Mouse (Mus musculus): ENCODE data around the gene Zfp53. TPM values are rescaled to one million over a fixed set of nuclear protein-coding genes. Genes with fewer than 3 reads are reported as not detected.

The Zfp53 gene
- polyA plus RNA-seq, 1 experiment from 2014 or later = 12.0 TPM

DNA sequence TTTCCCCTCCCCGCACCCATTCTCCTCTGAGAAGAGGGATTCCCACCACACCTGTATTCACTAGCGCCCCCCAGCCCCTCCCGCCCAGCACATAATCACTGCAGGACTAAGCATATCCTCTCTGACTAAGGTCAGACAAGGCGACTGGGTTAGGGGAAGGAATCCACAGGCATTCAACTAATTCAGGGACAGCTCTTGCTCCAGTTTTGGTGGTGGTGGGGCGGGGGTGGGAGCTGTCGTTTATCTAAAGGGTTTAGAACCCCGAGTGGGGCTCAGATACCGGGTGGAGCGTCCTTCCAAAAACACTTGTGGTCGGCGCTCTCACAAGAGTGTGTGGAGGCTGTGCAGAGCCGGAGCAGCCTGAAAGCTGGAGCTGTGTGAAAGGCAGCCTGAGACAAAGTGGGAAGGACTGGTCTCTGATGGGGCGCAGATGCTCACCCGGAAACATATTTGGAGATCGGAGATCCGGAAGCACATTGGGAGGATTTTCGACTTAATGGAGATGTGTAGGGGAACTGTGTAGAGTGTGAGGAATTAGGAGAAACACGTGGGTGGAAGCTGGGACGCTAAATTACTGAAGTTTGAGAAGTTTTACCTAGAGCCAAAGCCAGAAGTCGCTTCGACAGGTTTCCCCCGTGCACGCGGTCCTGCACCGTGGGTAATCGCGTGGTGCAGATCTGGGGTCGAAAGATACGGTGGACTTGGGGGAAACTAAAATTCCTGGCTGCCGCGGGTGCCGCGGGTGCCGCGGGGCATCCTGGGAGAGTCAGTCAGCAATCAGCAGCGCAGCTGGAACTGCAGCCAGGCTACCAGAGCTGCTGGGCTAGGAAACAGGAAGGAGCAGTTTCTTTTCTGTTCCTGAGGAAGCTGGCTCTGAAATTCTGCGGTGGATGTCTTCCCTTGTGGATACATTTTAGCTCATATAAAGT lies 27.7 kb downstream of the Zfp53 start:
- Histone ChIP-seq H3K4me3 (ENCODE audit: low read length) (peak overlapping the region; percentile 71), H3K4me2 (ENCODE audit: low read depth, low read length) (peak overlapping the region; percentile 79), H3K9me3 (ENCODE audit: control insufficient read depth, low read length) (no peaks in the 10 kb centered on the region), H3K36me3 (ENCODE audit: control insufficient read depth, insufficient read depth, low read length) (peaks cover 4% of the 10 kb centered on the region), H3K9ac (ENCODE audit: low read length) (peak overlapping the region; percentile 73), H3K27ac (ENCODE audit: low read length) (peak overlapping the region; percentile 96), H3K4me1 (replicated peaks; ENCODE audit: control insufficient read depth, insufficient read depth, low read length) (peaks cover 8% of the 10 kb centered on the region), H3K27me3 (ENCODE audit: control insufficient read depth, insufficient read depth, low read depth, low read length) (no peaks in the 10 kb centered on the region)
- WGBS = under 1% methylated on average over 37 of the region's 37 CpGs
- ATAC-seq (ENCODE audit: low read depth) = peak; percentile 93

DNA sequence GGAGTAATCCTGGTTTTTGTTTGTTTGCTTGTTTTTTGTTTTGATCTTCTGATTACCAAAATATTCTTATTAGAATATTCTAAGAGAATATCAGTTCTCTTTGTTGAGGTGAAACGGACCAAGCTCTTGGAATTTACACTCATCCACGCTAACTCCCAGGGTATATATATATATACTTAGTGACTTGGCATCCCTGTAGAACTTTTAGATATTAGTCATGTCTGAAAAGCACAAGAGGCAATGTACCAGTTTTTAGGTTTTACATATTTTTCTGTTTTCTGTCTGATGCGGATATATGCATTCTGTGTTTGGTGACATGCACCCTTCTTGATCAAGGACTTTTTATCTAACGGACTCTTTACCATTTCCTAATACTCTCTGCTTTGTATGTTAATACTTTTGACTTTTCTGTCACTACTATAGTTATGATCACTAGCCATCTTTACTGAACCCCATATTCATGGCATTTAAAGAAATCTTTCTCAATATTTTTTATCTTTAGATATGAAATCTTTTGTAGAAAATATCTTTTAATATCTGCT lies 28.4 kb downstream of the Zfp53 start:
- H3K9ac ChIP-seq (ENCODE audit: low read length) = peak overlapping the region; percentile 73
- peaks cover 8% of the 10 kb centered on the region for H3K4me1 ChIP-seq (replicated peaks; ENCODE audit: control insufficient read depth, insufficient read depth, low read length)
- no peak for ATAC-seq (ENCODE audit: low read depth)
- 22% methylated on average over 4 of the region's 4 CpGs for WGBS
- no peaks in the 10 kb centered on the region for H3K27me3 ChIP-seq (ENCODE audit: control insufficient read depth, insufficient read depth, low read depth, low read length)
- no peaks in the 10 kb centered on the region for H3K9me3 ChIP-seq (ENCODE audit: control insufficient read depth, low read length)
- H3K27ac ChIP-seq (ENCODE audit: low read length) = peak overlapping the region; percentile 96
- H3K4me3 ChIP-seq (ENCODE audit: low read length) = peak overlapping the region; percentile 71
- H3K4me2 ChIP-seq (ENCODE audit: low read depth, low read length) = peak overlapping the region; percentile 79
- H3K36me3 ChIP-seq (ENCODE audit: control insufficient read depth, insufficient read depth, low read length) = peaks cover under 1% of the 10 kb centered on the region

DNA sequence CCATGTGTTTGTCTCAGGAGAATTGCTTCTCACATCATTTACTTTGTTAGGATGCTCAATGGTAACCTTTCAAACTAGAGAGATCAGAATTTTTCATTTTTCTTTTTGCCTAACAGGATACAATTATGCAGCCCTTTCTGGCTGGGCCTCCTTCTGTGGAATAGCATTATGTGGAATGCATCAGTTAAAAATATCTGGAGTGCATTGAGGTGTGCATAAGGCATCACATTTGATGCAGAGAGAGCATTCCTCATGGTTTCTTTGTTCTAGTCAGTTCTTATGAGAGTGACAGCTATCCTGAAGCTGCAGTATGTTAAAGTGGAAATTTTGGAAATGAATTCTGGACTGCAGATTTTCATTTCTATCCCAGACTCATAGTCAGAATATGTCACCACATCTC lies 37.5 kb downstream of the Zfp53 start:
- ATAC-seq (ENCODE audit: low read depth) = no peak
- H3K36me3 ChIP-seq (ENCODE audit: control insufficient read depth, insufficient read depth, low read length) = no peaks in the 10 kb centered on the region

DNA sequence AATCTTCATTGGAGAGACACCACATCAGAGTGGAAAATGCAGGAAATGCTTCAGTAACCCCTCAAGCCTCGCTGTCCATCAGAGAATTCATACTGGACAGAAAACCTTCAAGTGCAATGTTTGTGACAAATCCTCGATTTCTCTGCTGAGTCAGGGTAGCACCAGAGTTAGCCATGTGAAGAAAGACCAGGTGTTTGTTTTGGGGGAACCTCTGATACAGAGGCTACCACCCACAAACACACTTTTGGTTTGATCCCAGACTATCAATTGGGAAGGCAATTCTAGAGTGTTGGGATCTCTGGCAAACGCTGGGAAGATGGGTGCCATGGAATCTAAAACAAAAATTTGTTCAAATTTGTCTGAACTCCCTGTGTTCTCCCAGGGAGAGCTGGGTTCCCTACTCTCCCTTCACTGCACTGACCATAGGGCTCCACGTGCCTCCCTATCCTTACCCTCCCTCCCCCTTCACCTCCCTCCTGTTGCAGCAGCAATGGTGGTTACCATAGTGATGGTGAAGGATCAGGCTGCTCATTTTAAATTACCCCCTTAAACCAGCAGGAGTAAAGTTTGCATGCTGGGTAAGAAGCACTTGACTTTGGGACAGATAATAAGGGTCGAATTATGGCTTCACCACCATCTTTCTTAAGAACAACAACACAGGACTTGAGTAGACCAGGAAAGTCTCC lies 42.0 kb downstream of the Zfp53 start:
- Histone ChIP-seq H3K27me3 (ENCODE audit: control insufficient read depth, insufficient read depth, low read depth, low read length) (no peaks in the 10 kb centered on the region), H3K4me2 (ENCODE audit: low read depth, low read length) (no peak overlapping the region), H3K9me3 (ENCODE audit: control insufficient read depth, low read length) (no peaks in the 10 kb centered on the region), H3K36me3 (ENCODE audit: control insufficient read depth, insufficient read depth, low read length) (no peaks in the 10 kb centered on the region), H3K9ac (ENCODE audit: low read length) (no peak overlapping the region), H3K4me3 (ENCODE audit: low read length) (no peak overlapping the region), H3K4me1 (replicated peaks; ENCODE audit: control insufficient read depth, insufficient read depth, low read length) (peaks cover 6% of the 10 kb centered on the region), H3K27ac (ENCODE audit: low read length) (no peak overlapping the region)
- 68% methylated on average over 5 of the region's 5 CpGs for WGBS
- ATAC-seq (ENCODE audit: low read depth) = no peak

More for the DNA sequence above, 37.5 kb downstream of the Zfp53 start:
- Histone ChIP-seq H3K9me3 (ENCODE audit: control insufficient read depth, low read length) (no peaks in the 10 kb centered on the region), H3K4me1 (replicated peaks; ENCODE audit: control insufficient read depth, insufficient read depth, low read length) (no peaks in the 10 kb centered on the region), H3K4me3 (ENCODE audit: low read length) (no peak overlapping the region), H3K27me3 (ENCODE audit: control insufficient read depth, insufficient read depth, low read depth, low read length) (no peaks in the 10 kb centered on the region), H3K27ac (ENCODE audit: low read length) (no peak overlapping the region), H3K9ac (ENCODE audit: low read length) (no peak overlapping the region), H3K4me2 (ENCODE audit: low read depth, low read length) (no peak overlapping the region)

DNA sequence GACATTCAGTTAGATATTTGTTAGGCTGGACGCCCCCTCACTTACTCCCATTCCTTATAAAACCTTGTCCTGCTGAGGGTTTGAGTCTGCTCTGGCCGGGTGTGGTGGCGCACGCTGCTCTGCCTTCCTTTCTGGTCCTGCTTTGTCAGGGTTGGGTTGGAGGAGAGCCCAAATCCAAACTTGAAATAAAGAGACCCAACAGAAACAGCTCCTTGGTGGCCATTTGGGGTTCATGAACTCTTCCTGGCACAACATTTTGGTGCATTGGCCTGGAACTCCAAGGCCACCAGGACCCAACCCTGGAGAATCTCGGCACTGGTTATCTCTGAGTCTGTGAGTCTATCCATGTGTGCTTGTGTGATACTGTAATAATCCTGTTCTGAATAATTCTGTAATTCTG lies 42.8 kb downstream of the Zfp53 start:
- H3K9me3 ChIP-seq (ENCODE audit: control insufficient read depth, low read length) = no peaks in the 10 kb centered on the region
- H3K4me1 ChIP-seq (replicated peaks; ENCODE audit: control insufficient read depth, insufficient read depth, low read length) = peaks cover 6% of the 10 kb centered on the region
- peak overlapping the region; percentile 88 for H3K4me3 ChIP-seq (ENCODE audit: low read length)
- ATAC-seq (ENCODE audit: low read depth) = peak; percentile 4
- 48% methylated on average over 5 of the region's 5 CpGs for WGBS
- peak overlapping the region; percentile 78 for H3K4me2 ChIP-seq (ENCODE audit: low read depth, low read length)
- H3K9ac ChIP-seq (ENCODE audit: low read length) = peak overlapping the region; percentile 99
- no peaks in the 10 kb centered on the region for H3K27me3 ChIP-seq (ENCODE audit: control insufficient read depth, insufficient read depth, low read depth, low read length)
- peak overlapping the region; percentile 99 for H3K27ac ChIP-seq (ENCODE audit: low read length)
- no peaks in the 10 kb centered on the region for H3K36me3 ChIP-seq (ENCODE audit: control insufficient read depth, insufficient read depth, low read length)

DNA sequence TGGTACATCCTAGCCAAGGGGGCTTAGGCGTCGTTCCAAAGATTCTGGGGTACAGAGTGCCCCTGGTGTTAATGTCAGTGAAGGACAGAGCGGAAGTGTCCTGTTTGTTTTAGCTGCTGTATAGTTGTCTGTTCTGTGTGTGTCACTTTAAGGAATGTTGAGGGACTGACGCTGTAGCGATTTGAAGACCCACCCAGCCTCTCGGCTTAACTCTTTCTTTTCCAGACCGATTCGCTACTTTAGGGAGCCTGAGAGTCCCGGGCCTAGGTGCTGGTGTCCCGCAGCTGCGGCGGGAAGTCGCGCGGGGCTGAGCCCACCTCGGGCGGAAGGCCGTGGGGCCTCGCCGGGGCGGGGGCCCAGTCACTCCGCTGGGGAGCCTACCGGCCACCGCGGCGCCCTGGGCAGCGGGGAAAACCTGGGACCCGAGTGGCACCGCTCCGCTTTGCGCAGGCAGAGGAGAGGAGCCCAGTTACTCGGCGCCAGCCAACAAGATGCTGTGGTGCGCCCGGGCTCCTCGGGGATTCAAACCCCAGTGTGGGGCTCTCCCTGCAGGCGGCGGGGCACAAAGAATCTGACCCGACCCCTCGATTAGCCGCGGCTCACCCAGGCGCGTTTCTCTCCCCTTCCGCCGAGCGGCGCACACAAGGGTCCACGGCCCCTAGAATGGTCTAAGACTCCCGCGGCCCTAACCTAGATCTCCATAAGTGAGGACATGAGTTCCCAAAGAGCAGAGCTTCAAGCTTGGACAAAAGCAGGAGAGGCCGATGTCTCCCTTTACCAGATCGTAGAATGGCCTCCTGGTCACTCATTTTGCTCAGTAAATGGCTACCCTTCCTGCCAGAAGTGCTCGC lies 43.5 kb downstream of the Zfp53 start:
- Histone ChIP-seq H3K27me3 (ENCODE audit: control insufficient read depth, insufficient read depth, low read depth, low read length) (no peaks in the 10 kb centered on the region), H3K4me3 (ENCODE audit: low read length) (peak overlapping the region; percentile 88), H3K27ac (ENCODE audit: low read length) (peak overlapping the region; percentile 99), H3K4me1 (replicated peaks; ENCODE audit: control insufficient read depth, insufficient read depth, low read length) (peaks cover 8% of the 10 kb centered on the region), H3K36me3 (ENCODE audit: control insufficient read depth, insufficient read depth, low read length) (no peaks in the 10 kb centered on the region), H3K9me3 (ENCODE audit: control insufficient read depth, low read length) (no peaks in the 10 kb centered on the region), H3K4me2 (ENCODE audit: low read depth, low read length) (peak overlapping the region; percentile 78), H3K9ac (ENCODE audit: low read length) (peak overlapping the region; percentile 99)
- ATAC-seq (ENCODE audit: low read depth) = peak; percentile 88
- WGBS = under 1% methylated on average over 54 of the region's 54 CpGs

DNA sequence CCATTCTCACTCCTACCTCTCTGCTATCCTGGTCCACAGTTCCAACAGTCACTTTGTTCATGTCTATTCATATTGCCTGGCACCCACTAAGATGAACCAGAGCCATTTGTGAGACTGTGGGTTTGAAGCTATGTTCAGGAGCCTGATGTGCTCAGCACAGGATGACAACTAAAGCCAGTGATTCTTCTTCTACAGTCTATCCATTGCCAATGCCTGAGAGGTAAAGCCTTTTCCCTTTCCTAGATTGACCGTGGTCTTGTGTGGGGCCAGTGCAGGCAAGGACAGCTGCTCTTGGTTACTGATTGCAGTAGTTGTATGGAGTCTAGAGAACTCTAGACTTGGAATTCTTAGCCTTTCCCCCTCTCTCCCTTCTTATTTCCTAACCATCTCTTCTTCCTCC lies 45.2 kb downstream of the Zfp53 start:
- 76% methylated on average over 1 of the region's 1 CpGs for WGBS
- no peak for ATAC-seq (ENCODE audit: low read depth)
- H3K27ac ChIP-seq (ENCODE audit: low read length) = 0 out of 2 replicates have a peak overlapping the region, but pooled peaks have one; percentile 5
- peaks cover 8% of the 10 kb centered on the region for H3K4me1 ChIP-seq (replicated peaks; ENCODE audit: control insufficient read depth, insufficient read depth, low read length)
- H3K9ac ChIP-seq (ENCODE audit: low read length) = no peak overlapping the region
- H3K27me3 ChIP-seq (ENCODE audit: control insufficient read depth, insufficient read depth, low read depth, low read length) = no peaks in the 10 kb centered on the region
- H3K4me2 ChIP-seq (ENCODE audit: low read depth, low read length) = no peak overlapping the region
- H3K36me3 ChIP-seq (ENCODE audit: control insufficient read depth, insufficient read depth, low read length) = no peaks in the 10 kb centered on the region
- H3K4me3 ChIP-seq (ENCODE audit: low read length) = no peak overlapping the region
- H3K9me3 ChIP-seq (ENCODE audit: control insufficient read depth, low read length) = no peaks in the 10 kb centered on the region

DNA sequence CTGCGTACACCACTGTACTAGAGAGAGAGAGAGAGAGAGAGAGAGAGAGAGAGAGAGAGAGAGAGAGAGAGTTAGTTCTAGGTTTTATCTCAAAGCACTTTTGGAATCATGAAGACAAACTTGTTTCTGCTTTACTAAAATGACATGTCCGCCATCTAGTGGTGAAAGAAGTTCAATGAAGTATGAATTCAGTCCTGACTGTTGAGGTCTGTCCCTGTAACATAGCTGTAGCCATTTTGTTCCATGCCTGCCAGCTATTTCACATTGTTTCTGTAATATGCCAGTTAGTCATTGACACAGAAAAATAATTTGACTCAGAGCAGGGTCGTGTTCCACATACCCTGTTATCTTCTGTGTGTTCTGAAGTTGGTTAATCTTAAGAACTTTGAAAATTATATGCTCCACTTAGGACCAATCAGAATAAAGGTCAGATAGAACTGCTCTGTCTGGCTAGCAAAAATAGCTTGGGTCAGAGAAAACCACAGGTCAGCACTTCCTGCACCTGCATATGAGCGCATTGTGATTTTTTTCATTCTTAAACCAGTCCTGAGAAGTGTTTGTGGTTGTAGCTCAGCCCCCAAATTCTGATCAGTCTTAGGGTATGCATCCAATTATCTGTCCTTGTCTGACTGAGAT lies 45.8 kb downstream of the Zfp53 start:
- no peak overlapping the region for H3K9ac ChIP-seq (ENCODE audit: low read length)
- H3K4me1 ChIP-seq (replicated peaks; ENCODE audit: control insufficient read depth, insufficient read depth, low read length) = peaks cover 8% of the 10 kb centered on the region
- ATAC-seq (ENCODE audit: low read depth) = peak; percentile 32
- no peaks in the 10 kb centered on the region for H3K9me3 ChIP-seq (ENCODE audit: control insufficient read depth, low read length)
- no peaks in the 10 kb centered on the region for H3K27me3 ChIP-seq (ENCODE audit: control insufficient read depth, insufficient read depth, low read depth, low read length)
- H3K36me3 ChIP-seq (ENCODE audit: control insufficient read depth, insufficient read depth, low read length) = no peaks in the 10 kb centered on the region
- H3K27ac ChIP-seq (ENCODE audit: low read length) = peak overlapping the region; percentile 62; the same call in 1 of the 2 replicates
- WGBS = 9% methylated on average over 4 of the region's 4 CpGs
- H3K4me2 ChIP-seq (ENCODE audit: low read depth, low read length) = peak overlapping the region; percentile 89
- H3K4me3 ChIP-seq (ENCODE audit: low read length) = no peak overlapping the region
